Mouse (Mus musculus) stomach, postnatal 0 days (tissue): ENCODE results near the gene Prickle2.

Experiments used
- CTCF ChIP-seq: IDR thresholded peaks from 2 replicates; pipeline ENCODE4 v1.5.1; 2016; ENCODE audit warnings: antibody characterized with exemption, low read depth, mild to moderate bottlenecking, moderate library complexity
- EP300 ChIP-seq: optimal IDR thresholded peaks from 2 replicates; pipeline ENCODE3; 2016; ENCODE audit warnings: antibody characterized with exemption

DNA sequence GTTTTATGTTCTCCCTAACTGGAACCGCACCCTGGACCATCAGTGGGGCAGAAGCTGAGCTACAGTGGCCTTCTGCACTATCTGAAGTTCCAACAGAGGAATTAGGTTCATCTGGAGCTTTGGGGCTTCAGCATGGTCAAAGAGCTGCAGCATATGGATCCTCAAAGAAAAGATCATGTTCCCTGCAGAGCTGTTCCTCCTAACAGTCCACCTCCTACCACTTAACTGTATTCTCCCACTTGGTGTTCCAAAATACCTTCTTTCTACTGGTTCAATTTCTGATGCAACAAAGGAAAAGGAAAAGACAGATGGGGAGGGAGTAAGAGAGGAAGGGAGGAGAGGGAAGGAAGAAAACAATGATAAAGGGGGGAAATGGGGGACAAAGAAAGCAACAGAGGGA lies 56.9 kb downstream of the Prickle2 start:
- no peak for TF ChIP-seq CTCF
- TF ChIP-seq EP300 = no peak
